Mouse (Mus musculus) monocyte, adult 2 months (primary cell): Measurements from ENCODE around the gene Cpsf3.
A peak's percentile ranks its signal among the peaks of the same experiment; 100 is the strongest.

Experiments
- DNase-seq, 2 experiments: peaks; one replicate each; pipeline ENCODE4 v3.0.0; 2022; ENCODE audit warnings: low spot score in 2 of 2, low read depth in 1 of 2

Cpsf3 gene

GRCm38 (mm10) chr12:21330961-21331576 is 45.9 kb downstream of the Cpsf3 start:
- no peak for DNase-seq

- DNase-seq: no peak
Observed at GRCm38 (mm10) chr12:21331711-21332110, 46.5 kb downstream of the Cpsf3 start.

- DNase-seq: no peak
Observed at GRCm38 (mm10) chr12:21333021-21333420, 47.8 kb downstream of the Cpsf3 start.

GRCm38 (mm10) chr12:21333766-21334165 is 48.6 kb downstream of the Cpsf3 start:
- no peak for DNase-seq

- DNase-seq: peak; percentile 50 to 73
Observed at GRCm38 (mm10) chr12:21335869-21336268, 50.7 kb downstream of the Cpsf3 start.

GRCm38 (mm10) chr12:21337171-21337570 is 52.0 kb downstream of the Cpsf3 start:
- no peak for DNase-seq

GRCm38 (mm10) chr12:21340674-21341073 is 55.5 kb downstream of the Cpsf3 start:
- no peak for DNase-seq

- DNase-seq: no peak
Observed at GRCm38 (mm10) chr12:21346972-21347371, 61.8 kb downstream of the Cpsf3 start.

- DNase-seq: no peak
Observed at GRCm38 (mm10) chr12:21350113-21350876, 65.1 kb downstream of the Cpsf3 start.

- no peak for DNase-seq
Observed at GRCm38 (mm10) chr12:21353681-21354080, 68.5 kb downstream of the Cpsf3 start.

GRCm38 (mm10) chr12:21362686-21363085 is 77.5 kb downstream of the Cpsf3 start:
- DNase-seq: no peak

- DNase-seq: no peak
Observed at GRCm38 (mm10) chr12:21363195-21363594, 78.0 kb downstream of the Cpsf3 start.
